Mouse (Mus musculus) midbrain, embryonic 12.5 days (tissue): ENCODE data around the gene E030018B13Rik. TPM values are rescaled to one million over a fixed set of nuclear protein-coding genes. Genes with fewer than 3 reads are reported as not detected.
A peak's percentile ranks its signal among the peaks of the same experiment; 100 is the strongest.

Experiments
- ATAC-seq: fragments of 200-750 bp; cut with Nextera tagmentation; 2 replicates; pipeline ENCODE4 v1.8.0; 2017; ENCODE audit warnings: low read depth, moderate TSS enrichment, moderate library complexity; ENCODE audit not compliant: low FRiP score
- H3K27ac ChIP-seq: fragments of 300-500 bp; sonication (generic); replicated peaks from 2 replicates; pipeline ENCODE4 v1.5.1; 2016; ENCODE audit warnings: mild to moderate bottlenecking
- H3K27me3 ChIP-seq: fragments of 300-500 bp; sonication (generic); 2 replicates; pipeline ENCODE4 v1.6.1; 2016; ENCODE audit warnings: mild to moderate bottlenecking
- H3K36me3 ChIP-seq: fragments of 300-500 bp; sonication (generic); 2 replicates; pipeline ENCODE4 v1.6.1; 2016
- H3K4me1 ChIP-seq: fragments of 300-500 bp; sonication (generic); 2 replicates; pipeline ENCODE4 v1.6.1; 2016
- H3K4me2 ChIP-seq: fragments of 300-500 bp; sonication (generic); replicated peaks from 2 replicates; pipeline ENCODE4 v1.6.1; 2016; ENCODE audit warnings: mild to moderate bottlenecking, moderate library complexity
- H3K4me3 ChIP-seq: fragments of 300-500 bp; sonication (generic); 2 replicates; pipeline ENCODE4 v1.5.1; 2016; ENCODE audit warnings: mild to moderate bottlenecking
- H3K9ac ChIP-seq: fragments of 300-500 bp; sonication (generic); replicated peaks from 2 replicates; pipeline ENCODE4 v1.6.1; 2016; ENCODE audit warnings: mild to moderate bottlenecking, moderate library complexity
- H3K9me3 ChIP-seq: fragments of 300-500 bp; sonication (generic); 2 replicates; pipeline ENCODE4 v1.6.1; 2016; ENCODE audit warnings: mild to moderate bottlenecking
- WGBS: fragments of 180-500 bp; shearing (Covaris S2); methylation state at CpG from one replicate; pipeline ENCODE4 v1.1.7; 2016; 5-methylcytosine and 5-hydroxymethylcytosine counted together
- polyA plus RNA-seq: library from polyadenylated mRNA; unstranded; fragments of >200 nt; fragmentation: Nextera tagmentation; extraction: Ambion mirVana; gene quantifications from 2 replicates; pipeline ENCODE4 v1.2.1, GENCODE M21; 2016

E030018B13Rik gene
- polyA plus RNA-seq, 1 experiment from 2014 or later = not detected

- WGBS = 60% methylated on average over 8 of the region's 8 CpGs
- no peak for ATAC-seq
- no peaks in the 10 kb centered on the region for H3K36me3 ChIP-seq
- no peaks in the 10 kb centered on the region for H3K9me3 ChIP-seq
- peaks cover 60% of the 10 kb centered on the region for H3K4me1 ChIP-seq
- H3K4me3 ChIP-seq = no peak overlapping the region
- no peak overlapping the region for H3K27ac ChIP-seq
- no peaks in the 10 kb centered on the region for H3K27me3 ChIP-seq
- no peak overlapping the region for H3K4me2 ChIP-seq
- H3K9ac ChIP-seq = no peak overlapping the region
These were observed 5.0 kb upstream of the E030018B13Rik start for GRCm38 (mm10) chr7:63911383-63912233.

- H3K9me3 ChIP-seq = no peaks in the 10 kb centered on the region
- ATAC-seq = peak; percentile 53
- no peak overlapping the region for H3K27ac ChIP-seq
- H3K27me3 ChIP-seq = no peaks in the 10 kb centered on the region
- no peak overlapping the region for H3K9ac ChIP-seq
- no peak overlapping the region for H3K4me2 ChIP-seq
- H3K4me3 ChIP-seq = no peak overlapping the region
- peaks cover 60% of the 10 kb centered on the region for H3K4me1 ChIP-seq
- 14% methylated on average over 7 of the region's 7 CpGs for WGBS
- 0 out of 2 replicates have a peak, but pooled peaks cover 2% of the 10 kb centered on the region for H3K36me3 ChIP-seq
These were observed 4.3 kb upstream of the E030018B13Rik start for GRCm38 (mm10) chr7:63912234-63912810.

GRCm38 (mm10) chr7:63912924-63913723 is 3.5 kb upstream of the E030018B13Rik start:
- Histone ChIP-seq H3K9me3 (no peaks in the 10 kb centered on the region), H3K36me3 (0 out of 2 replicates have a peak, but pooled peaks cover 5% of the 10 kb centered on the region), H3K4me2 (no peak overlapping the region), H3K9ac (no peak overlapping the region), H3K27ac (0 out of 2 replicates have a peak overlapping the region, but pooled peaks have one; percentile 5), H3K27me3 (no peaks in the 10 kb centered on the region), H3K4me1 (peaks cover 54% of the 10 kb centered on the region), H3K4me3 (no peak overlapping the region)
- peak; percentile 32; the same call in 1 of the 2 replicates for ATAC-seq
- 15% methylated on average over 12 of the region's 12 CpGs for WGBS

GRCm38 (mm10) chr7:63913724-63914692 is 2.6 kb upstream of the E030018B13Rik start:
- peak; percentile 35; the same call in 1 of the 2 replicates for ATAC-seq

GRCm38 (mm10) chr7:63914891-63915290 is 1.8 kb upstream of the E030018B13Rik start:
- Histone ChIP-seq H3K4me3 (no peak overlapping the region), H3K27me3 (no peaks in the 10 kb centered on the region), H3K4me1 (peaks cover 43% of the 10 kb centered on the region), H3K27ac (no peak overlapping the region), H3K36me3 (0 out of 2 replicates have a peak, but pooled peaks cover 5% of the 10 kb centered on the region), H3K4me2 (no peak overlapping the region), H3K9me3 (no peaks in the 10 kb centered on the region), H3K9ac (no peak overlapping the region)
- WGBS = 94% methylated on average over 2 of the region's 2 CpGs
- no peak for ATAC-seq

More at GRCm38 (mm10) chr7:63913724-63914692, 2.6 kb upstream of the E030018B13Rik start:
- Histone ChIP-seq H3K27ac (peak overlapping the region; percentile 44), H3K4me3 (no peak overlapping the region), H3K9me3 (no peaks in the 10 kb centered on the region), H3K9ac (no peak overlapping the region), H3K36me3 (0 out of 2 replicates have a peak, but pooled peaks cover 5% of the 10 kb centered on the region), H3K4me2 (no peak overlapping the region), H3K4me1 (peaks cover 46% of the 10 kb centered on the region), H3K27me3 (no peaks in the 10 kb centered on the region)
- 44% methylated on average over 10 of the region's 10 CpGs for WGBS

- no peak for ATAC-seq
- Histone ChIP-seq H3K36me3 (0 out of 2 replicates have a peak, but pooled peaks cover 5% of the 10 kb centered on the region), H3K9me3 (no peaks in the 10 kb centered on the region), H3K4me1 (peaks cover 28% of the 10 kb centered on the region), H3K9ac (no peak overlapping the region), H3K27me3 (no peaks in the 10 kb centered on the region), H3K4me2 (no peak overlapping the region), H3K27ac (no peak overlapping the region), H3K4me3 (no peak overlapping the region)
- WGBS = 72% methylated on average over 6 of the region's 6 CpGs
These were observed 1.0 kb downstream of the E030018B13Rik start for GRCm38 (mm10) chr7:63917693-63918092.

GRCm38 (mm10) chr7:63918771-63919768 is 2.4 kb downstream of the E030018B13Rik start:
- ATAC-seq = no peak
- Histone ChIP-seq H3K27me3 (no peaks in the 10 kb centered on the region), H3K9me3 (no peaks in the 10 kb centered on the region), H3K4me2 (no peak overlapping the region), H3K27ac (no peak overlapping the region), H3K9ac (no peak overlapping the region), H3K4me3 (no peak overlapping the region), H3K36me3 (0 out of 2 replicates have a peak, but pooled peaks cover 5% of the 10 kb centered on the region), H3K4me1 (peaks cover 17% of the 10 kb centered on the region)
- WGBS = 88% methylated on average over 12 of the region's 12 CpGs

GRCm38 (mm10) chr7:63921909-63922562 is 5.4 kb downstream of the E030018B13Rik start:
- H3K9ac ChIP-seq = no peak overlapping the region
- H3K4me2 ChIP-seq = no peak overlapping the region
- H3K4me1 ChIP-seq = peaks cover 36% of the 10 kb centered on the region
- no peaks in the 10 kb centered on the region for H3K9me3 ChIP-seq
- no peak for ATAC-seq
- H3K27me3 ChIP-seq = no peaks in the 10 kb centered on the region
- no peak overlapping the region for H3K27ac ChIP-seq
- H3K36me3 ChIP-seq = 0 out of 2 replicates have a peak, but pooled peaks cover 5% of the 10 kb centered on the region
- no peak overlapping the region for H3K4me3 ChIP-seq
- 79% methylated on average over 8 of the region's 8 CpGs for WGBS

- no peak for ATAC-seq
- Histone ChIP-seq H3K4me1 (peaks cover 36% of the 10 kb centered on the region), H3K4me3 (no peak overlapping the region), H3K9ac (no peak overlapping the region), H3K36me3 (0 out of 2 replicates have a peak, but pooled peaks cover under 1% of the 10 kb centered on the region), H3K27me3 (no peaks in the 10 kb centered on the region), H3K27ac (no peak overlapping the region), H3K9me3 (no peaks in the 10 kb centered on the region), H3K4me2 (no peak overlapping the region)
- 62% methylated on average over 2 of the region's 2 CpGs for WGBS
These were observed 5.9 kb downstream of the E030018B13Rik start for GRCm38 (mm10) chr7:63922571-63922970.

- no peaks in the 10 kb centered on the region for H3K36me3 ChIP-seq
- no peak overlapping the region for H3K4me3 ChIP-seq
- H3K27me3 ChIP-seq = no peaks in the 10 kb centered on the region
- H3K27ac ChIP-seq = no peak overlapping the region
- ATAC-seq = no peak
- H3K9me3 ChIP-seq = no peaks in the 10 kb centered on the region
- H3K4me2 ChIP-seq = no peak overlapping the region
- peaks cover 36% of the 10 kb centered on the region for H3K4me1 ChIP-seq
- H3K9ac ChIP-seq = no peak overlapping the region
- 86% methylated on average over 1 of the region's 1 CpGs for WGBS
These were observed 6.3 kb downstream of the E030018B13Rik start for GRCm38 (mm10) chr7:63922975-63923374.
